Mouse (Mus musculus) bone marrow, adult 2 months (tissue): ENCODE measurements around the gene Dnah17.

Experiments used
- CTCF ChIP-seq: fragments of 200-500 bp; IDR thresholded peaks from 2 replicates; pipeline ENCODE4 v1.5.1; 2011; ENCODE audit warnings: low read length, control low read depth; ENCODE audit not compliant: control insufficient read depth, insufficient read depth
- POLR2A ChIP-seq: fragments of 200-500 bp; IDR thresholded peaks from 2 replicates; pipeline ENCODE4 v1.6.1; 2011; ENCODE audit warnings: low read depth, mild to moderate bottlenecking, control low read depth, low read length, borderline replicate concordance; ENCODE audit not compliant: control insufficient read depth

GRCm38 (mm10) chr11:118174752-118175151 is 44.3 kb upstream of the Dnah17 start:
- TF ChIP-seq POLR2A: no peak
- TF ChIP-seq CTCF: no peak
